Comparison of ENCODE assay signal across 43 mouse cellular contexts in genomic region chr9:40827366-40827765, GRCm38 (mm10). TPM values are rescaled to one million over a fixed set of nuclear protein-coding genes. Genes with fewer than 3 reads are reported as not detected.
"Had no signal": no experiment of that assay in that cellular context is flagged by ENCODE, and none has a peak within 500 bp of the region (broad histone marks: within the 10 kb centered on the region; RNA-seq: fewer than 3 reads in every experiment).

No protein-coding gene starts in this region.

- H3K27ac ChIP-seq: left cerebral cortex, adult 2 months; limb, embryonic 12.5 days; limb, embryonic 13.5 days; limb, embryonic 15.5 days; liver, embryonic 12.5 days; liver, embryonic 13.5 days; liver, embryonic 14.5 days; liver, embryonic 15.5 days; lung, embryonic 15.5 days; macrophage; midbrain, embryonic 10.5 days; midbrain, embryonic 12.5 days; midbrain, embryonic 15.5 days; neural tube, embryonic 12.5 days; neural tube, embryonic 13.5 days had no signal

- ATAC-seq: liver, embryonic 12.5 days; liver, postnatal 0 days; lung, postnatal 0 days; midbrain, embryonic 15.5 days; midbrain, embryonic 16.5 days had no signal

- H3K4me2 ChIP-seq: limb, embryonic 12.5 days; limb, embryonic 13.5 days; limb, embryonic 15.5 days; liver, embryonic 11.5 days; liver, embryonic 12.5 days; liver, embryonic 13.5 days; liver, embryonic 15.5 days; lung, embryonic 14.5 days; lung, embryonic 15.5 days; midbrain, embryonic 12.5 days; midbrain, embryonic 15.5 days; neural tube, embryonic 12.5 days; neural tube, embryonic 13.5 days had no signal

- DNase-seq: left cerebral cortex, postnatal 4 days; liver; liver, embryonic 13.5 days; liver, postnatal 0 days; lung, adult 18-20 months; lung, adult 2 months; lung, embryonic 14.5 days; lung, postnatal 10 days; lung, postnatal 14 days; lung, postnatal 36 days; lung, postnatal 4 days; midbrain, embryonic 14.5 days had no signal

- H3K4me1 ChIP-seq: limb, embryonic 13.5 days; limb, embryonic 15.5 days; liver, embryonic 12.5 days; liver, embryonic 13.5 days; liver, embryonic 15.5 days; lung, embryonic 15.5 days had no signal

- H3K9ac ChIP-seq: limb, embryonic 12.5 days; limb, embryonic 13.5 days; limb, embryonic 15.5 days; liver, embryonic 12.5 days; liver, embryonic 13.5 days; liver, embryonic 14.5 days; liver, embryonic 15.5 days; liver, postnatal 0 days; lung, embryonic 14.5 days; lung, embryonic 15.5 days; midbrain, embryonic 12.5 days; midbrain, embryonic 15.5 days; neural tube, embryonic 12.5 days; neural tube, embryonic 13.5 days had no signal

- H3K9me3 ChIP-seq: limb, embryonic 12.5 days; limb, embryonic 13.5 days; limb, embryonic 15.5 days; liver, embryonic 12.5 days; liver, embryonic 13.5 days; liver, embryonic 15.5 days; lung, embryonic 15.5 days; megakaryocyte, embryonic 14.5 days; midbrain, embryonic 10.5 days; midbrain, embryonic 12.5 days; midbrain, embryonic 15.5 days; neural tube, embryonic 12.5 days; neural tube, embryonic 13.5 days had no signal

- H3K4me3 ChIP-seq: left cerebral cortex, adult 2 months; limb, embryonic 12.5 days; limb, embryonic 13.5 days; limb, embryonic 15.5 days; liver, embryonic 12.5 days; liver, embryonic 13.5 days; liver, embryonic 15.5 days; lung, embryonic 15.5 days; megakaryocyte, embryonic 14.5 days; midbrain, embryonic 10.5 days; midbrain, embryonic 12.5 days; midbrain, embryonic 15.5 days; myocyte; neural tube, embryonic 12.5 days; neural tube, embryonic 13.5 days had no signal

- H3K36me3 ChIP-seq: limb, embryonic 12.5 days; limb, embryonic 13.5 days; limb, embryonic 15.5 days; liver, embryonic 12.5 days; liver, embryonic 13.5 days; liver, embryonic 15.5 days; lung, embryonic 15.5 days; midbrain, embryonic 10.5 days; midbrain, embryonic 12.5 days; midbrain, embryonic 15.5 days; neural tube, embryonic 12.5 days; neural tube, embryonic 13.5 days had no signal

- H3K27me3 ChIP-seq: limb, embryonic 12.5 days; limb, embryonic 15.5 days; liver, embryonic 13.5 days; liver, embryonic 15.5 days; lung, embryonic 15.5 days; midbrain, embryonic 15.5 days; neural tube, embryonic 12.5 days; neural tube, embryonic 13.5 days had no signal

RNA-seq across cellular contexts. Expression of gene Bsx, which starts 46.6 kb away (rescaled TPM):
- total RNA-seq: left cerebral cortex, adult 2 months; left cerebral cortex, adult 8-10 months; left cerebral cortex, postnatal 10 days; left cerebral cortex, postnatal 14 days; left cerebral cortex, postnatal 4 days; liver, adult 2 months; megakaryocyte progenitor cell, adult 5-6 weeks; megakaryocyte, adult 5-6 weeks; megakaryocyte-erythroid progenitor cell, adult 5-6 weeks; midbrain, postnatal 0 days; monocyte, adult 5-6 weeks had no signal
- polyA plus RNA-seq: limb, embryonic 12.5 days; limb, embryonic 13.5 days; limb, embryonic 15.5 days; liver, adult 2 months; liver, embryonic 11.5 days; liver, embryonic 12.5 days; liver, embryonic 13.5 days; liver, embryonic 15.5 days; liver, embryonic 16.5 days; liver, postnatal 0 days; lung, embryonic 14.5 days; lung, embryonic 15.5 days; lung, embryonic 16.5 days; lung, postnatal 0 days; macrophage; myocyte; neural tube, embryonic 11.5 days; neural tube, embryonic 12.5 days; neural tube, embryonic 13.5 days had no signal
